Mouse (Mus musculus) liver, postnatal 0 days (tissue): ENCODE data around the gene Mef2d. TPM values are rescaled to one million over a fixed set of nuclear protein-coding genes. Genes with fewer than 3 reads are reported as not detected.

Experiments
- ATAC-seq: fragments of 200-750 bp; cut with Nextera tagmentation; 2 replicates; pipeline ENCODE4 v1.8.0; 2017; ENCODE audit warnings: mild to moderate bottlenecking, moderate library complexity
- DNase-seq: peaks from one replicate; pipeline ENCODE4 v3.0.0-alpha.2; 2016
- H3K27ac ChIP-seq: fragments of 300-500 bp; sonication (generic); 2 replicates; pipeline ENCODE4 v1.5.1; 2014; ENCODE audit warnings: antibody characterized with exemption, moderate library complexity, mild to moderate bottlenecking, low read depth
- H3K27me3 ChIP-seq: fragments of 300-500 bp; sonication (generic); 2 replicates; pipeline ENCODE4 v1.6.1; 2014; ENCODE audit warnings: low read length, control low read depth, mixed read lengths; ENCODE audit not compliant: insufficient read depth
- H3K36me3 ChIP-seq: fragments of 300-500 bp; sonication (generic); replicated peaks from 2 replicates; pipeline ENCODE4 v1.6.1; 2014; ENCODE audit warnings: mild to moderate bottlenecking, control low read depth, low read length, moderate library complexity, mixed read lengths; ENCODE audit not compliant: insufficient read depth
- H3K4me1 ChIP-seq: fragments of 300-500 bp; sonication (generic); 2 replicates; pipeline ENCODE4 v1.6.1; 2014; ENCODE audit warnings: antibody characterized with exemption, mild to moderate bottlenecking, control low read depth; ENCODE audit not compliant: insufficient read depth
- H3K4me2 ChIP-seq: fragments of 300-500 bp; sonication (generic); 2 replicates; pipeline ENCODE4 v1.6.1; 2014; ENCODE audit warnings: low read depth, mild to moderate bottlenecking, low read length, moderate library complexity, mixed read lengths
- H3K4me3 ChIP-seq: fragments of 300-500 bp; sonication (generic); 2 replicates; pipeline ENCODE4 v1.5.1; 2014; ENCODE audit warnings: low read depth, low read length
- H3K9ac ChIP-seq: fragments of 300-500 bp; sonication (generic); replicated peaks from 2 replicates; pipeline ENCODE4 v1.6.1; 2014; ENCODE audit warnings: mild to moderate bottlenecking, moderate library complexity
- H3K9me3 ChIP-seq: fragments of 300-500 bp; sonication (generic); 2 replicates; pipeline ENCODE4 v1.6.1; 2016; ENCODE audit warnings: mild to moderate bottlenecking, control low read depth, low read length, mixed read lengths
- CTCF ChIP-seq: sonication (generic); IDR thresholded peaks from 2 replicates; pipeline ENCODE4 v1.5.1; 2016; ENCODE audit warnings: antibody characterized with exemption, low read depth
- EP300 ChIP-seq: IDR thresholded peaks from 2 replicates; pipeline ENCODE4 v1.6.1; 2016; ENCODE audit warnings: antibody characterized with exemption, low read depth, mild to moderate bottlenecking
- WGBS: fragments of 180-500 bp; shearing (Covaris S2); extraction: QIAGEN DNeasy Blood & Tissue Kit; methylation state at CpG from one replicate; pipeline ENCODE4 v1.1.7; 2014; ENCODE audit not compliant: insufficient replicate concordance; 5-methylcytosine and 5-hydroxymethylcytosine counted together
- polyA plus RNA-seq: library from polyadenylated mRNA; unstranded; fragments of >200 nt; fragmentation: Nextera tagmentation; extraction: Ambion mirVana; gene quantifications from 2 replicates; pipeline ENCODE4 v1.2.1, GENCODE M21; 2015

Mef2d gene
- polyA plus RNA-seq, 1 experiment from 2014 or later, result 5.7 TPM

DNA sequence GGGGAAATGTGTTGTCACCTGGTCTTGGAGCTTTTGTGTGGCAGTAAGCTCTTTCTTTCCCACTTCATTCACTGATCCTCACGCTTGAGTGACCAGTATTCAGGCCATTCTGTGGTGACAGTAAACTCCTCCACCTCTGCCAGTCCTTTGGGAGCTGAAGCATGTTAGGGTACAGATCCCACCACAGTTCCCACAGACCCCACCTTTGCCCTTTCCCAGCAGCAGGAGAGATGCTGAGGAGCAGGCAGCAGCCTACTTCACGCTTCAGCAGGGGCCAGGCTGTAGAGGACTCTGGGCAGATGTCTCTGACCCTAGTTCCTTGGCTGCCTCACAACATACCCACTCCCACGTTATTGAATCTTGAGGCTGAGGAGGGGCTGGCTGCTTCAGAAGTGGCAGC, 22.1 kb downstream of the Mef2d start:
- ATAC-seq (no peak), DNase-seq (no peak)
- Histone ChIP-seq H3K36me3 (peaks cover 86% of the 10 kb centered on the region), H3K4me2 (no peak overlapping the region), H3K27ac (no peak overlapping the region), H3K9me3 (no peaks in the 10 kb centered on the region), H3K4me3 (no peak overlapping the region), H3K27me3 (no peaks in the 10 kb centered on the region), H3K4me1 (0 out of 2 replicates have a peak, but pooled peaks cover 5% of the 10 kb centered on the region), H3K9ac (no peak overlapping the region)
- WGBS, result 77% methylated on average over 3 of the region's 3 CpGs
- TF ChIP-seq CTCF (no peak), EP300 (no peak)

DNA sequence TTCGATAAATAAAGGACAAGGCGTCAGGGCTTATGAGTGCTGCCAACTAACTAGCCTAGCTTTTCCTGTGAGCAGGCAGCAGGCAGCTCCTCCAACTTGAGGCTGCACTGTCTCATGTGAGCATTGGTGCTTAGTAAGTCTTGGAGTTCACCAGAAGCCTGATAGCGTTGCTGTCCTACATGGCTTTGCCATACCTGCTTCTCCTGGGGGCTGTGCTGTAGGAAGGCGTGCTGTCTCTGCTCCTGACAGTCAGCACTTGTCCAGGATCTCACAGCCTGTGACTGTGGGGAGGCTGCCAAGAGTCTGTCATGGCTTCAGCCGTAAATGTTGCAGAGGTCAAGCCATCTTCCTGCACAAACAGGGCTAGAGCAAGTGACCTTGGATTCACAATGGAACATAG, 23.9 kb downstream of the Mef2d start:
- no peaks in the 10 kb centered on the region for H3K9me3 ChIP-seq
- H3K27ac ChIP-seq, result peak overlapping the region; percentile 51; the same call in 1 of the 2 replicates
- DNase-seq, result peak; percentile 38

DNA sequence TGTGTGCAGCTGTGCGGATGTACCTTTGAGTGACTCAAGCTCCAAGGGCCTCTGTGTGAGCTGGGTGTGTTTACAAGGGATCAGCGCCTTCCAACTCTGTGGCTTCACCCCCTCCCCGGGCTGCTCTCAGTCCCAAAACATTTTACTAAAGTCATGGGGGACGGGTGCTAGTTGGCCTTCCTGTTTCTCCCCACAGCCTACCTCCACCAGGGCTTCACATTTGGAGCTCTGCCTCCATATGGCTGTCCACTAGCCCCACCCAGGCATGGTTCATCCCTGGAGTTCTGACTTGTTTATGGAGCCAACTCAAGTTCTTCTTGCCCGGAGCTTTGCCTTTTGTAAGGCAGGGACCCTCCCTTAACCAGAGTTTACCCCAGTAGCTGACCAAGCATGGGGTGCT, 28.2 kb downstream of the Mef2d start:
- 0 out of 2 replicates have a peak, but pooled peaks cover 5% of the 10 kb centered on the region for H3K4me1 ChIP-seq
- no peak overlapping the region for H3K9ac ChIP-seq
- H3K4me2 ChIP-seq, result no peak overlapping the region
- peaks cover 59% of the 10 kb centered on the region for H3K36me3 ChIP-seq
- no peaks in the 10 kb centered on the region for H3K9me3 ChIP-seq
- 79% methylated on average over 5 of the region's 5 CpGs for WGBS
- ATAC-seq (no peak), DNase-seq (no peak)
- no peaks in the 10 kb centered on the region for H3K27me3 ChIP-seq
- no peak overlapping the region for H3K27ac ChIP-seq
- TF ChIP-seq CTCF (no peak), EP300 (no peak)
- H3K4me3 ChIP-seq, result no peak overlapping the region

More for the DNA sequence above, 23.9 kb downstream of the Mef2d start:
- TF ChIP-seq EP300 (no peak), CTCF (no peak)
- Histone ChIP-seq H3K36me3 (peaks cover 86% of the 10 kb centered on the region), H3K27me3 (no peaks in the 10 kb centered on the region), H3K9ac (no peak overlapping the region), H3K4me2 (no peak overlapping the region), H3K4me3 (no peak overlapping the region), H3K4me1 (0 out of 2 replicates have a peak, but pooled peaks cover 5% of the 10 kb centered on the region)
- 73% methylated on average over 5 of the region's 5 CpGs for WGBS
- ATAC-seq, result peak; percentile 33; the same call in 1 of the 2 replicates

DNA sequence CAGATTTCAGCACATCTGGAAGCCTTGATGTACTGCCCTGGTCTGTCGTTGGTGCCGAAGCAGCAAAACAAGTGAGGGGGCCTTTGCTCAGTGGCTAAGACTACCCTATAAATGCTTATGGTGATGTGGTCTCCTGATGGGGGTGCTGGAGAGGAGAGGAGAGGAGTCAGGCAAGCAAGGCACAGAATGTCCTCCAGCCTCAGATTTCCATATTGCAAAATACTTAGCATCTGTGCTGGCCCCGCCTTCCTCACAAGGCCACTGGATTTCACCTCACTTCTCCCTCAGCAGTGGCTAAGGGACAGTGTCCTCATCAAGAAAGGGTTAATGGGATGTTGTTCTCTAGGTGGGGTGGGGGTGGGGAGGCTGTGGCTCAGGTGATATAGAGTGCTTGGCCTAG, 30.3 kb downstream of the Mef2d start:
- no peak for TF ChIP-seq CTCF
- no peak for TF ChIP-seq EP300
- Histone ChIP-seq H3K4me3 (no peak overlapping the region), H3K9me3 (no peaks in the 10 kb centered on the region), H3K4me2 (no peak overlapping the region), H3K27ac (no peak overlapping the region), H3K36me3 (peaks cover 47% of the 10 kb centered on the region), H3K27me3 (no peaks in the 10 kb centered on the region), H3K4me1 (0 out of 2 replicates have a peak, but pooled peaks cover 4% of the 10 kb centered on the region), H3K9ac (no peak overlapping the region)
- ATAC-seq, result no peak
- no peak for DNase-seq
- WGBS, result 76% methylated on average over 3 of the region's 3 CpGs

DNA sequence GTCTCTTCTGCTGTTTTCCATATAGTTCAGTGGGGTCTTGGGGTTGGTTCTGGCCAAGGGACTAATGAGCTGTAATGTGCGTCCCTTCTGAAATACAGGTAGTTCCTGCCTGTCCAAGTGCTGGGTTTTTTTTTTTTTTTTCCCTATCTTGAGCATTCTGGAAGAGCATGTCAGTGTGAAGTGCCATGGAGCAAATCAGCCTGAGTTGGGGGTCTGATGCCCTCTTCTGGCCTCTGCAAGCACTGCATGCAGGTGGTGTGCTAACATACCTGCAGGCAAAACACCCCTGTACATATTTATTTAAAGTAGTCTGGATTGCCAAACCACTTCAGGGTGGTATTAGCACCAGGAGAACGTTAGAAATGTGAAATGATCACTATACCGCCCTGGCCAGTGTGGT, 31.2 kb downstream of the Mef2d start:
- DNase-seq, result peak; percentile 73
- WGBS, result 53% methylated on average over 3 of the region's 3 CpGs
- peaks cover 38% of the 10 kb centered on the region for H3K36me3 ChIP-seq
- H3K27me3 ChIP-seq, result no peaks in the 10 kb centered on the region
- no peak overlapping the region for H3K4me2 ChIP-seq
- no peaks in the 10 kb centered on the region for H3K9me3 ChIP-seq
- H3K4me1 ChIP-seq, result 0 out of 2 replicates have a peak, but pooled peaks cover 4% of the 10 kb centered on the region
- no peak overlapping the region for H3K27ac ChIP-seq
- peak; percentile 83 for TF ChIP-seq CTCF
- no peak for TF ChIP-seq EP300
- ATAC-seq, result no peak
- no peak overlapping the region for H3K9ac ChIP-seq
- H3K4me3 ChIP-seq, result no peak overlapping the region

DNA sequence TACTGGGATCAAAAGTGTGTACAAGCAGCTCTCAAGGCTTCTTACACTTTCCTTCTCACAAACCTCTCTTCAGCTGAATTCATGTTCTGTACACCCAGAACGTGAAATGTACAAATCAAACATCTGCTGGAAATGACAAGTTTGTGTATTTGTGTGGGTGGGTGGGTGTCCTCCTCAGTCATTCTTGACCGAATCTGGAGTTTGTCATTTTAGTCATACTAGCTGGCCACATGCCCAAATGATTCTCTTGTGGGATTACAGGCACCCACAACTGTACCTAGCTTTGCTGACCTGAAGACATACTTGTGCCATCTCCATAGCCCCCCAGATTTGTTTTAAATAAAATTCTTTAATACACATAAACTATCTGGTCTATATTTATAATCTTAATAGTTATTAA, 32.7 kb downstream of the Mef2d start:
- Histone ChIP-seq H3K27me3 (no peaks in the 10 kb centered on the region), H3K4me2 (no peak overlapping the region), H3K9me3 (no peaks in the 10 kb centered on the region), H3K27ac (no peak overlapping the region), H3K4me1 (0 out of 2 replicates have a peak, but pooled peaks cover 4% of the 10 kb centered on the region), H3K9ac (no peak overlapping the region), H3K36me3 (peaks cover 25% of the 10 kb centered on the region), H3K4me3 (no peak overlapping the region)
- TF ChIP-seq EP300 (no peak), CTCF (no peak)
- ATAC-seq (no peak), DNase-seq (no peak)
- WGBS, result 56% methylated on average over 2 of the region's 2 CpGs
